Mouse (Mus musculus) adrenal gland, postnatal 10 days (tissue): ENCODE results near the gene Krt71. TPM values are rescaled to one million over a fixed set of nuclear protein-coding genes. Genes with fewer than 3 reads are reported as not detected.

ENCODE experiments used
- DNase-seq: peaks from one replicate; pipeline ENCODE4 v3.0.0; 2021; ENCODE audit warnings: mixed read lengths
- microRNA-seq: library from miRNA; unstranded; fragments of <30 nt; microRNA quantifications from one replicate; pipeline ENCODE4 v1.2.0, GENCODE M21; 2021
- total RNA-seq, 2 experiments: library from RNA; stranded (reverse); gene quantifications; 2 replicates each; pipeline ENCODE4 v1.2.3; 2021

Gene Krt71
- total RNA-seq, 2 experiments from 2014 or later = not detected

DNA sequence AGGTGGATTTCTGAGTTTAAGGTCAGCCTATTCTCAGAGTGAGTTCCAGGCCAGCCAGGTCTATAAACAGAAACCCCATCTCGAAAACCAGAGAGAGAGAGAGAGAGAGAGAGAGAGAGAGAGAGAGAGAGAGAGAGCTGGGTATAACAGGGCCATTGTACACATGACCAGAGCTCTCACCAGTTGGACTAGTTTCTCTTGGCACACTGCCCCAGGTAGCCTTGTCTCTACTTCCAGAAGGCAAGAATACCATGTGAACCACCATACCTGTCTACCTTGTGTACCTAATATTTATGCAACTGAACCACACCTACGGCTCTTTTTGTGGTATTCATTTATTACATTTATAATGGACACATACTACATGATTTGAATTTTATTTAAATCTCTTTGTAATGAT is 54.7 kb downstream of the Krt71 start:
- no peak for DNase-seq

Small RNA genes within 50 kb of the gene (microRNA-seq; reads per million reads assigned to microRNA genes)
- gene Gm44323 (not detected), gene Gm44342 (not detected)

Other genes with a start within 250 kb of the Krt71 start
- gene Gm49425, start 225.8 kb downstream of the Krt71 start, total RNA-seq = not detected
- not detected for gene Krt84, start 210.3 kb downstream of the Krt71 start, total RNA-seq
- gene Krt82, start 192.4 kb downstream of the Krt71 start, total RNA-seq = not detected
- gene Krt90, start 180.2 kb downstream of the Krt71 start, total RNA-seq = under 1 TPM in 1 of 2 experiments, not detected in 1; 0.18 TPM
- not detected for gene Krt75, start 169.2 kb downstream of the Krt71 start, total RNA-seq
- not detected for gene Gm5414, start 114.9 kb downstream of the Krt71 start, total RNA-seq
- gene Gm5478, start 95.7 kb downstream of the Krt71 start, total RNA-seq = not detected
- not detected for gene Krt6b, start 62.8 kb downstream of the Krt71 start, total RNA-seq
- not detected for gene Krt6a, start 48.8 kb downstream of the Krt71 start, total RNA-seq
- not detected for gene Krt5, start 30.2 kb downstream of the Krt71 start, total RNA-seq
- gene Krt72, start 43.4 kb upstream of the Krt71 start, total RNA-seq = not detected
- not detected for gene Krt73, start 59.2 kb upstream of the Krt71 start, total RNA-seq
- gene Krt2, start 75.1 kb upstream of the Krt71 start, total RNA-seq = not detected
- under 1 TPM; 0.18 to 0.51 TPM for gene Krt1, start 107.7 kb upstream of the Krt71 start, total RNA-seq
- not detected for gene Krt77, start 126.6 kb upstream of the Krt71 start, total RNA-seq
- gene Krt76, start 149.8 kb upstream of the Krt71 start, total RNA-seq = not detected
- gene Krt4, start 181.6 kb upstream of the Krt71 start, total RNA-seq = under 1 TPM in 1 of 2 experiments, not detected in 1; 0.18 TPM
- gene Krt79, start 197.2 kb upstream of the Krt71 start, total RNA-seq = 1 to 10 TPM; 3.8 to 5.3 TPM
- under 1 TPM in 1 of 2 experiments, not detected in 1; 0.09 TPM for gene Krt78, start 211.2 kb upstream of the Krt71 start, total RNA-seq